Mouse (Mus musculus): ENCODE results near the gene Capn1. TPM values are rescaled to one million over a fixed set of nuclear protein-coding genes. Genes with fewer than 3 reads are reported as not detected.

Gene Capn1
- polyA plus RNA-seq, 1 experiment from 2014 or later = 23.4 TPM

GRCm38 (mm10) chr19:5943404-5943803, 72.3 kb downstream of the Capn1 start:
- WGBS (ENCODE audit: insufficient replicate concordance) = 91% methylated on average over 15 of the region's 15 CpGs
- H3K9me3 ChIP-seq (replicated peaks; ENCODE audit: control insufficient read depth, low read length) = no peaks in the 10 kb centered on the region
- H3K4me1 ChIP-seq (ENCODE audit: control insufficient read depth, low read depth, low read length) = peaks cover 12% of the 10 kb centered on the region
- H3K4me2 ChIP-seq (ENCODE audit: low read depth, low read length) = no peak overlapping the region
- ATAC-seq (ENCODE audit: low read depth) = no peak
- no peak overlapping the region for H3K4me3 ChIP-seq (ENCODE audit: low read depth, low read length)
- peaks cover 47% of the 10 kb centered on the region for H3K36me3 ChIP-seq (ENCODE audit: control insufficient read depth, insufficient read depth)
- no peaks in the 10 kb centered on the region for H3K27me3 ChIP-seq (ENCODE audit: control insufficient read depth, insufficient read depth, low read depth, low read length)
- H3K27ac ChIP-seq (ENCODE audit: low read length) = no peak overlapping the region
- no peak overlapping the region for H3K9ac ChIP-seq (ENCODE audit: low read depth, low read length)

DNA sequence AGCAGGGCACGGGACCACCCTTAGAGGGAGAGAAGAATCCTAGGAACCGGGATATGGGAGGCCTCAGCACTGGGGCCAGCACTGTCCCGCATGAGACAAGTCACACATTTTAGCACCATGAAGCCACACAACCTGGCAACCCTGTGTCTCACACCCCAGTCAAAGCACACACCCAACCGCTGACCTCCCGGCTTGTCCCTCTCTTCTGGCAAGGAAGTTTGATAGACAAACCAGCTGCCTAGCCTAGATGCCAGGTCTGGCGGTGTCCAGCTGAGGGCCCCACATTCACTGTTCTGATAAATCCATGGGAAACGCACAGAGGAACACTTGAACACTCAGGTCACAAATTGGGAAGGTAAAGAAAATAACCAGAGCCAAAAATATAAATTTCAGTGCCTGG, 73.1 kb downstream of the Capn1 start:
- Histone ChIP-seq H3K4me1 (ENCODE audit: control insufficient read depth, low read depth, low read length) (peaks cover 21% of the 10 kb centered on the region), H3K36me3 (ENCODE audit: control insufficient read depth, insufficient read depth) (peaks cover 42% of the 10 kb centered on the region)
- 89% methylated on average over 7 of the region's 7 CpGs for WGBS (ENCODE audit: insufficient replicate concordance)

DNA sequence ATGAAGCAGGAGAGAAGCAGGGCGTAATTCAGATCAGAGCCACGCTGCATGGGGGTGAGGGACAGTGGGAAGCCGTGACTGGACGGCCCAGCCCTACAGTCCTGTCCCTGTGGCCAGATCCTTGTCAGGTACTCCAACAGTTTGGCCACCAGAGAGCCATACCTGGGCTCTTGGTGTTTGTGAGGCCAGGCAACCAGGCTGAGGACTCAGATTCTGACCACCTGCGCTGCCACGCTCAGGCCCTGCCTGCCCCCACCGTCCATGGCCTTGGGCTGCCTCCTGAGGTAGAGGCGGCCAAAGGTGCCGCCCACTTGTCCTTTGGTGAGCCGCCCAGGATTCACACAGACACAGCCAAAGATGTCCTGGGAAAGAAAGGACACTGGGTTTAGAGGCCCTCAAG, 75.0 kb downstream of the Capn1 start:
- no peaks in the 10 kb centered on the region for H3K27me3 ChIP-seq (ENCODE audit: control insufficient read depth, insufficient read depth, low read depth, low read length)
- H3K4me2 ChIP-seq (ENCODE audit: low read depth, low read length) = no peak overlapping the region
- H3K4me1 ChIP-seq (ENCODE audit: control insufficient read depth, low read depth, low read length) = peaks cover 20% of the 10 kb centered on the region
- no peak overlapping the region for H3K27ac ChIP-seq (ENCODE audit: low read length)
- H3K36me3 ChIP-seq (ENCODE audit: control insufficient read depth, insufficient read depth) = peaks cover 32% of the 10 kb centered on the region
- H3K4me3 ChIP-seq (ENCODE audit: low read depth, low read length) = no peak overlapping the region
- 89% methylated on average over 10 of the region's 10 CpGs for WGBS (ENCODE audit: insufficient replicate concordance)
- H3K9ac ChIP-seq (ENCODE audit: low read depth, low read length) = no peak overlapping the region
- H3K9me3 ChIP-seq (replicated peaks; ENCODE audit: control insufficient read depth, low read length) = no peaks in the 10 kb centered on the region
- no peak for ATAC-seq (ENCODE audit: low read depth)

More for the DNA sequence above, 73.1 kb downstream of the Capn1 start:
- Histone ChIP-seq H3K9ac (ENCODE audit: low read depth, low read length) (no peak overlapping the region), H3K4me2 (ENCODE audit: low read depth, low read length) (no peak overlapping the region), H3K9me3 (replicated peaks; ENCODE audit: control insufficient read depth, low read length) (no peaks in the 10 kb centered on the region), H3K27me3 (ENCODE audit: control insufficient read depth, insufficient read depth, low read depth, low read length) (no peaks in the 10 kb centered on the region), H3K4me3 (ENCODE audit: low read depth, low read length) (no peak overlapping the region), H3K27ac (ENCODE audit: low read length) (no peak overlapping the region)
- ATAC-seq (ENCODE audit: low read depth) = no peak

GRCm38 (mm10) chr19:5940173-5940572, 75.5 kb downstream of the Capn1 start:
- Histone ChIP-seq H3K27ac (ENCODE audit: low read length) (no peak overlapping the region), H3K4me1 (ENCODE audit: control insufficient read depth, low read depth, low read length) (peaks cover 21% of the 10 kb centered on the region)
- 79% methylated on average over 4 of the region's 4 CpGs for WGBS (ENCODE audit: insufficient replicate concordance)

GRCm38 (mm10) chr19:5939715-5940114, 76.0 kb downstream of the Capn1 start:
- no peak overlapping the region for H3K4me3 ChIP-seq (ENCODE audit: low read depth, low read length)
- no peaks in the 10 kb centered on the region for H3K27me3 ChIP-seq (ENCODE audit: control insufficient read depth, insufficient read depth, low read depth, low read length)
- no peaks in the 10 kb centered on the region for H3K9me3 ChIP-seq (replicated peaks; ENCODE audit: control insufficient read depth, low read length)
- no peak overlapping the region for H3K4me2 ChIP-seq (ENCODE audit: low read depth, low read length)
- peaks cover 21% of the 10 kb centered on the region for H3K4me1 ChIP-seq (ENCODE audit: control insufficient read depth, low read depth, low read length)
- H3K27ac ChIP-seq (ENCODE audit: low read length) = no peak overlapping the region
- WGBS (ENCODE audit: insufficient replicate concordance) = 91% methylated on average over 5 of the region's 5 CpGs
- no peak overlapping the region for H3K9ac ChIP-seq (ENCODE audit: low read depth, low read length)
- no peak for ATAC-seq (ENCODE audit: low read depth)
- peaks cover 30% of the 10 kb centered on the region for H3K36me3 ChIP-seq (ENCODE audit: control insufficient read depth, insufficient read depth)

More at GRCm38 (mm10) chr19:5940173-5940572, 75.5 kb downstream of the Capn1 start:
- H3K4me2 ChIP-seq (ENCODE audit: low read depth, low read length) = no peak overlapping the region
- no peaks in the 10 kb centered on the region for H3K9me3 ChIP-seq (replicated peaks; ENCODE audit: control insufficient read depth, low read length)
- no peak for ATAC-seq (ENCODE audit: low read depth)
- peaks cover 32% of the 10 kb centered on the region for H3K36me3 ChIP-seq (ENCODE audit: control insufficient read depth, insufficient read depth)
- no peak overlapping the region for H3K9ac ChIP-seq (ENCODE audit: low read depth, low read length)
- no peak overlapping the region for H3K4me3 ChIP-seq (ENCODE audit: low read depth, low read length)
- no peaks in the 10 kb centered on the region for H3K27me3 ChIP-seq (ENCODE audit: control insufficient read depth, insufficient read depth, low read depth, low read length)

Small RNAs within 50 kb of the gene (microRNA-seq; reads per million reads assigned to microRNA genes)
- gene Mir6988 = 0.74 reads per million

Other genes starting within 250 kb of the Capn1 start
- gene Scyl1, start 244.5 kb downstream of the Capn1 start, polyA plus RNA-seq (2015; fragmentation: Nextera tagmentation; extraction: Ambion mirVana) = 19.3 and 21.5 TPM in 2 replicates
- 13.9 and 14.0 TPM in 2 replicates for gene Frmd8, start 140.6 kb downstream of the Capn1 start, polyA plus RNA-seq (2015; fragmentation: Nextera tagmentation; extraction: Ambion mirVana)
- 6.3 and 6.9 TPM in 2 replicates for gene Slc25a45, start 138.1 kb downstream of the Capn1 start, polyA plus RNA-seq (2015; fragmentation: Nextera tagmentation; extraction: Ambion mirVana)
- gene Tigd3, start 121.7 kb downstream of the Capn1 start, polyA plus RNA-seq (2015; fragmentation: Nextera tagmentation; extraction: Ambion mirVana) = 2.3 and 2.6 TPM in 2 replicates
- gene Dpf2, start 102.9 kb downstream of the Capn1 start, polyA plus RNA-seq (2015; fragmentation: Nextera tagmentation; extraction: Ambion mirVana) = 48.4 and 52.8 TPM in 2 replicates
- gene Cdc42ep2, start 91.1 kb downstream of the Capn1 start, polyA plus RNA-seq (2015; fragmentation: Nextera tagmentation; extraction: Ambion mirVana) = 2.9 and 3.6 TPM in 2 replicates
- gene Pola2, start 51.7 kb downstream of the Capn1 start, polyA plus RNA-seq (2015; fragmentation: Nextera tagmentation; extraction: Ambion mirVana) = 47.2 and 48.6 TPM in 2 replicates
- gene Slc22a20, start 29.8 kb downstream of the Capn1 start, polyA plus RNA-seq (2015; fragmentation: Nextera tagmentation; extraction: Ambion mirVana) = 0.06 TPM in 2 replicates
- gene Syvn1, start 30.7 kb upstream of the Capn1 start, polyA plus RNA-seq (2015; fragmentation: Nextera tagmentation; extraction: Ambion mirVana) = 14.4 and 19.0 TPM in 2 replicates
- gene Mrpl49, start 41.9 kb upstream of the Capn1 start, polyA plus RNA-seq (2015; fragmentation: Nextera tagmentation; extraction: Ambion mirVana) = 37.4 and 38.5 TPM in 2 replicates
- gene Fau, start 41.9 kb upstream of the Capn1 start, polyA plus RNA-seq (2015; fragmentation: Nextera tagmentation; extraction: Ambion mirVana) = 440 and 454 TPM in 2 replicates
- gene Znhit2, start 45.3 kb upstream of the Capn1 start, polyA plus RNA-seq (2015; fragmentation: Nextera tagmentation; extraction: Ambion mirVana) = 15.3 and 17.7 TPM in 2 replicates
- 48.0 and 53.7 TPM in 2 replicates for gene Tm7sf2, start 52.5 kb upstream of the Capn1 start, polyA plus RNA-seq (2015; fragmentation: Nextera tagmentation; extraction: Ambion mirVana)
- 27.8 and 28.9 TPM in 2 replicates for gene Vps51, start 61.3 kb upstream of the Capn1 start, polyA plus RNA-seq (2015; fragmentation: Nextera tagmentation; extraction: Ambion mirVana)
- not detected in 2 replicates for gene Tmem262, start 64.1 kb upstream of the Capn1 start, polyA plus RNA-seq (2015; fragmentation: Nextera tagmentation; extraction: Ambion mirVana)
- 0.38 and 0.41 TPM in 2 replicates for gene Gm28374, start 66.4 kb upstream of the Capn1 start, polyA plus RNA-seq (2015; fragmentation: Nextera tagmentation; extraction: Ambion mirVana)
- gene Zfpl1, start 69.1 kb upstream of the Capn1 start, polyA plus RNA-seq (2015; fragmentation: Nextera tagmentation; extraction: Ambion mirVana) = 19.2 and 21.8 TPM in 2 replicates
- gene Cdca5, start 69.1 kb upstream of the Capn1 start, polyA plus RNA-seq (2015; fragmentation: Nextera tagmentation; extraction: Ambion mirVana) = 28.9 and 32.5 TPM in 2 replicates
- gene AC131692.1, start 78.5 kb upstream of the Capn1 start, polyA plus RNA-seq (2015; fragmentation: Nextera tagmentation; extraction: Ambion mirVana) = 0.20 and 0.48 TPM in 2 replicates
- 2.5 TPM in 2 replicates for gene Naaladl1, start 89.9 kb upstream of the Capn1 start, polyA plus RNA-seq (2015; fragmentation: Nextera tagmentation; extraction: Ambion mirVana)
- 16.5 and 16.8 TPM in 2 replicates for gene Sac3d1, start 102.8 kb upstream of the Capn1 start, polyA plus RNA-seq (2015; fragmentation: Nextera tagmentation; extraction: Ambion mirVana)
- 54.8 and 61.2 TPM in 2 replicates for gene Snx15, start 112.4 kb upstream of the Capn1 start, polyA plus RNA-seq (2015; fragmentation: Nextera tagmentation; extraction: Ambion mirVana)
- 0.09 and 0.66 TPM in 2 replicates for gene Batf2, start 125.1 kb upstream of the Capn1 start, polyA plus RNA-seq (2015; fragmentation: Nextera tagmentation; extraction: Ambion mirVana)
- 23.5 and 25.1 TPM in 2 replicates for gene Arl2, start 125.7 kb upstream of the Capn1 start, polyA plus RNA-seq (2015; fragmentation: Nextera tagmentation; extraction: Ambion mirVana)
- not detected in 2 replicates for gene Majin, start 168.5 kb upstream of the Capn1 start, polyA plus RNA-seq (2015; fragmentation: Nextera tagmentation; extraction: Ambion mirVana)
- gene Gpha2, start 210.5 kb upstream of the Capn1 start, polyA plus RNA-seq (2015; fragmentation: Nextera tagmentation; extraction: Ambion mirVana) = not detected in 2 replicates
- gene Ppp2r5b, start 220.0 kb upstream of the Capn1 start, polyA plus RNA-seq (2015; fragmentation: Nextera tagmentation; extraction: Ambion mirVana) = 3.5 and 3.7 TPM in 2 replicates
- 4.9 and 6.1 TPM in 2 replicates for gene Atg2a, start 225.8 kb upstream of the Capn1 start, polyA plus RNA-seq (2015; fragmentation: Nextera tagmentation; extraction: Ambion mirVana)